Mouse (Mus musculus): Measurements from ENCODE around the gene Pax4.

Pax4 gene

DNA sequence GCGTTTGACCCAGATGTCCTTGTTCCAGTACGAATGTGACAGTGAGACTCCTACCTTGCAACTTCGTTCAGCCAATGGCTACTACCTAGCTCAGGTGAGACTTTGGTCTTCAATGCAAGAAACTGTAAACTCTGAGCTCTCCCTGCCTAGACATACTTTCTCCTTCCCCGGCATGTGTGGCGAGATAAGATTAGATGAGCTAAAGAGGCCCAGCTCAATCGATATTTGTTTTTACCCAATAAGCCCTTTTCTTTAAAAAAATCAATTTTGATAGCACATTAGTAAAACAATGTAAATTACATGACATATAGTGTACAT is 17.7 kb downstream of the Pax4 start:
- no peak for DNase-seq

DNA sequence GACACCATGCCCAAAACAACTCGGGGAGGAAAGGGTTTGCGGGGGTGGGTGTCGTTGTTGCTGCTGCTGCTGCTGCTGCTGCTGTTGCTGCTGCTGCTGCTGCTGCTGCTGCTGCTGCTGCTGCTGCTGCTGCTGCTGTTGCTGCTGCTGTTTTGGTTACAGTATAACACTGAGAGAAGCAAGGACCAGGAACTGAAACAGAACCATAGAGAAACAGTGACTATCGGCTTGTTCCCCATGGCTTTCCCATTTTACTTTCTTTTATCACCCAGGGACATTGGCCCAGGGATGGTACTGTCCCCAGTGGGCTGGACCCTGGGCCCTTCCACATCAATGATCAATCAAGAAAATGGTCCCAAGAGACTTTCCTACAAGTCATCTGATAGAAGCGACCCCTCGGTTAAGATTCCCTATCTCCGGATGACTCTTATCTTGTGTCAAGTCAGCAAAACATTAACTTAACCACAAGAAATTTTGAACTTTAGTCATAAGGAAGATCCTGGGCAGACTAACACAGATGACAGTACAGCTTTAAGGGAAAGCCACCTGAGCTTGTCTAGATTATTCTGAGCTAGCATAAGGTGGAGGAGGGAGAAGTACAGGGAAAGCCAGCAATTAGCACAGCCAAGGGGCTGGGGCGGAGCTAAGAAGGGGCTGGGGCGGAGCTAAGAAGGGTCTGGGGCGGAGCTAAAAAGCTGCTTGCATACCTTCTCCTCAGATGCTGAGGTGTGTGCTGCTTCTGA is 18.2 kb downstream of the Pax4 start:
- DNase-seq: no peak

GRCm38 (mm10) chr6:28429870-28430269 is 19.3 kb downstream of the Pax4 start:
- DNase-seq: no peak

GRCm38 (mm10) chr6:28428290-28428689 is 20.9 kb downstream of the Pax4 start, which contains the start of gene Gcc1:
TSS of gene Gcc1 (minus strand) at chr6:28428390.
- DNase-seq: no peak

DNA sequence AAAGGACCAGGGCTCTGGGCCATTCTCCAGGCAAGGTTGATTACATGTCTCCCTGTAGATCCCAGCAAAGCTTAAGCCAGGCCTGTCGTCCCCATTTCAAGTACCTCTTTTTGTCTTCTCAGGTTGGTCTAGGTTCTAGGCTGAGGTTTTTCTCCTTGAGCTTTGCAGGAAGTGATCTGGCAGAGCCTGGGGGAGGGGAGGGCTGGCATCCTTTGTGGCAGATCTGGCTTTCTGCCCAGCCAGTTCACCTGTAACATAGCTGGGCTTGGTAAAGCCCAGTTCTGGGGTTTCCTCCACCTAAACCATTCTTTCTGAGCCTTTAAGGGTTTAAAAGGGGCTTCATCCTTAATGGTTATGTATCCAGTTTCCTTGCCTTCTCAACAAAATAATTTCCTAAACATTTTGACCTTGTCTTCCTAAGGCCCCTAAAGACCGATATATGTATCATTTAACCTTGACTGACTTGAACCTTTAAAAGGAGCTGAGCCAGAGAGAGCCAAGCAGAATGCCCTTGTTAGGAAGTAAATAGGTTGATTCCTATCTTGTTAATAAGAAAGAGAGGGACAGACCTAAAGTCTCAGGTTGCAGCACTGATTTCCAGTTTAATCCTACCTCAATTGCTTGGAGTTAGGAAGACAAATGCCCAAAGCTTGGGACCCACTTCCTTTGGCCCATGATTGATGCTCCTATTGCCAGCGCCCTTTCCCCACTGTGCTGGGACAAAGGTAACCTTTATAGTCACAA is 21.9 kb downstream of the Pax4 start, which contains the start of gene Fscn3:
Fscn3 (plus strand) TSS at position 694 of the 744 bp plus-strand sequence.
- peak in 1 of 2 experiments; percentile 53 for DNase-seq

GRCm38 (mm10) chr6:28425019-28425418 is 24.1 kb downstream of the Pax4 start:
- DNase-seq: no peak

DNA sequence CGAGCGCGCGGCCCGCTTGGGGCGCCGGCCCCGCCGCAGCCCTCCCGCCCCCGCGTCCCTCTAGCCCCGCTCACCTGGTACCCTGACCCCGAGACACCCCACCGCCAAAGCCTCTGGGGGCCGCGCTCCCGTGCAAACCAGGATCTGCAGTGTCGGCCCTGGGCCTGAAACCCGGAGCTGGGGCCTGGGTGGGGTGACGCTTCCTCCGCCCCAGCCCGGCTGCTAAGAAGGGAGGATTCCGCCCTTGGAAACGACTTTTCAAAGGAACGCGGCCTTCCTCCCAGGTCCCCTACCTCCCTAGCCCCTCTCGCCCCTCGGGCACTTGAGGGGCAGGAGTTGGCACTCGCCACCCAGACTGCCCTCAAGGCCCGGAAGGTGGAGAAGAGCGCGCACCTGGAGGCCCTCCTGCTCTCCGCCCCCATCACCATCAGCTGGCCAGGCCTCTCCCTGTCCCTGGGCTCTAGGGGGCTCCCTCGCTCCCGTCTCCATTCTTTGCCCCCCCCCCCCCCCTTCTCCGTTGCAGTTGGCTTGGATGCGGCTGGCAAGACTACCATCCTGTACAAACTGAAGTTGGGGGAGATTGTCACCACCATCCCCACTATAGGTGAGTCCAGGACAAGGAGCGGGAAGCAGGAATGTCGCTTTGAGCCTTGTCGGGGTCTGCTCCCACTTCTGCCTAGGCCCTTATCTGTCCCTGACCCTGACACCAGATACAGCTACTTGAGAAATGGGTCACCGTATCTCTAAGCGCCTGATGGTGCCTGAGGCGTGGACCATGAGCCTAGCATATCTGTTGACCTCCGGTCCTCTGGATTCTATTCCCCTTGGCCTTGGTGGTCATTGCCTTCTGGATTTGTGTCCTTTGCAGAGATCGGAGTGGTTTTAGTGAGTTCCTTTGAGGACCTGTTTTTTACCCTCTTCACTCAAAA is 25.1 kb downstream of the Pax4 start:
- peak; percentile 62 to 76 for DNase-seq

DNA sequence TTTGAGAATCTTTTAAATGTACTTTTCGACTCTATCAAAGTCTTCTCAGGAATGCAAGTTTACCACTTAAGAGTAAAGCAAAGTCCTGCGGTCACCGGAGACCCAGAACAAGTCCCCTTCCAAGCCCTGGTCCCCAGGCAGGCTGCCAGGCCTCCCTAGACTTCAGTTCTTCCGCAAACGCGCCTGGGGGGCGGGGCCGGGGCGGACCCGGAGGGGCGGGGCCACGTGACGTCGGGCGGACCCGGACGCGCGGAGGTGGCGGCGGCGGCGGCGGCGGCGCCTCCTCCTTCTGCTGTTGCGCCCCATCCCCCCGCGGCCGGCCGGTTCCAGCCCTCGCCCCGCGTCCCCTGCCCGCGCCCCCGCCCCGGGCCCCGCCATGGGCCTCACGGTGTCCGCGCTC is 25.8 kb downstream of the Pax4 start, which contains the start of gene Arf5:
Arf5 (plus strand) TSS at position 248 of the 400 bp plus-strand sequence.
- peak; percentile 98 to 99 for DNase-seq

DNA sequence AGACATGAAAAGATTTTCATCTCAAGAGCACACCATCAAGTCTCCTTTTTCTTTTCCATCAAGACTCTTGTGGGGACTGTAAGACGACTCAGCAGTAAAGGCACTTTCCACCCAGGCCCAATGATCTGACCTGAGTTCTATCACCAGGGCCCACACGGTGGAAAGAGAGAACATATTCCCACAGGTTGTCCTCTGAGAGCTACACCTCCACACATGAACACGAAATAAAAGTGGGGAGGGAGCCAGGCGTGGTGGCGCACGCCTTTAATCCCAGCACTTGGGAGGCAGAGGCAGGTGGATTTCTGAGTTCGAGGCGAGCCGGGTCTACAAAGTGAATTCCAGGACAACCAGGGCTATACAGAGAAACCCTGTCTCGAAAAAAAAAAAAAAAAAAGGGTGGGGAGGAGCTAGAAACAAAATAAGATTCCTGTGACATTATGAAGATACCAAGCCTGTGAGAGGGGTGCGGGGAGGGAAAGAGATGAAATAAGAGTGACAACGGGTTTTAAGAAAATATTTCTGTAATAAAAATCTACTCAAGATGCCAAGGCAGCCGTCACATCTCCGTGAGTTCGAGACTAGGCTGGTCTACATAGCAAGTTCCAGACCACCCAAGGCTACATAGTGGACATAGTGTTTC is 26.4 kb downstream of the Pax4 start:
- DNase-seq: no peak

DNA sequence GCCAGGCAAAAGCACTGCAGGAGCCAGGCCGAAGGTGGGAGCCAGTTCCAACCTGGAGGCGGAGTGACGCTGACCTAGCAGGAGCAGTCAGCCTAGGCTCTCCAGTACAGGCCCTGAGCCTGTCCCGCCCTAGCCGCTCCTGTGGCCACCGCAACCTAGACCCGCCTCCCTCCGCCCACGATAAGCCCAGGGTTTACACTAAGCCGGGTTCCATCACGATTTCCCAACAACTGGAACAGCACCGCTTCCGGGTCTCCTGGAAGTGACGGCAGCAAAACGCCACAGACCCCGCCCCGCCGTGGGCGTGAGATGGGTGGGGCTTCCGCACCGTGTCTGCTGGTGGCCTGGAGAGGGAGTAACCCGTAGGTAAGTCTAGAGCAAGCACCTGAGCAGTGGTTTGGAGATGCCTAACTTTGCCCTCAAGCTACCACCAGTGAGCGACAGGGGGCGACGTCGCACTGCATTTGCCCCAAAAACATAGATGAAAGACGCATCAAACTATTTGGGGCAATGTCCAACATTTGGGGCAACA is 27.6 kb downstream of the Pax4 start:
- peak; percentile 96 to 97 for DNase-seq

- DNase-seq: peak in 1 of 2 experiments; percentile 25
These were observed 28.3 kb downstream of the Pax4 start for GRCm38 (mm10) chr6:28420865-28421264.

GRCm38 (mm10) chr6:28420361-28420760 is 28.8 kb downstream of the Pax4 start:
- no peak for DNase-seq

- DNase-seq: no peak
These were observed 29.5 kb downstream of the Pax4 start for GRCm38 (mm10) chr6:28419673-28420072.

GRCm38 (mm10) chr6:28418449-28418848 is 30.7 kb downstream of the Pax4 start:
- DNase-seq: peak; percentile 91 to 94

DNA sequence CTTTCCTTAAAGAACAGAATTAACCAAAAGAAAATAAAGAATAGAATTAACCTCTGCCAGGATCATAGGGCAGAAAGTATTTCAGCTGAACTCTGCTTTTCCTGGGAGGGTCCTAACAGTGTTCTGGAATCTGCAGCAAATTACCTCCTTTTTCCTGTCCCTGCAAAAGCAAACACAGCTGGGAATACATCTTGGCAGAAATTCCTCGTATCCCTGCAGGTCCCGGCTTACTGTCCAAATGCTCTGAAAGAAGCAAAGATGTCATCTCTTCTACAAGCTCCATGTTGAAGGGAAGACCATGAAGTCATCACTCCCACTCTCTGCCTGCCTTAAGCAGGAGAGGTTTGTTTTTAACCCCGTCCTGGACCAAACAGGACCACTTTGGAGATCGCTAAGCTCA is 32.2 kb downstream of the Pax4 start:
- no peak for DNase-seq

DNA sequence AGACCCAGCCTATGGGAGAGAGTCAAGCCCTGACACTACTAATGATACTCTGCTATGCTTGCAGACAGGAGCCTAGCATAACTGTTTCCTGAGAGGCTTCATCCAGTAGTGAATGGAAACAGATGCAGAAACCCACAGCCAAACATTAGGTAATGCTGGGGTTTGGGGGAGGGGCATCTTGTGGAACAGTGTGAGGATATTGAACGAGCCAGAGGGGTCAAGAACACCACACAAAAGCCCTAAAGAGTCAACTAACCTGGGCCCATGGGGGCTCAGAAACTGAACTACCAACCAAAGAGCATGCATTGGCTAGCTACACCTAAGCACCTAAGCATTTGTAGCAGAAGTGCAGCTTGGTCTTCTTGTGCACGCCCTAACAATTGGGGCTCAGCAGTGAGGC is 37.9 kb downstream of the Pax4 start:
- no peak for DNase-seq

- DNase-seq: peak in 1 of 2 experiments; percentile 45
These were observed 39.1 kb downstream of the Pax4 start for GRCm38 (mm10) chr6:28410053-28410452.

DNA sequence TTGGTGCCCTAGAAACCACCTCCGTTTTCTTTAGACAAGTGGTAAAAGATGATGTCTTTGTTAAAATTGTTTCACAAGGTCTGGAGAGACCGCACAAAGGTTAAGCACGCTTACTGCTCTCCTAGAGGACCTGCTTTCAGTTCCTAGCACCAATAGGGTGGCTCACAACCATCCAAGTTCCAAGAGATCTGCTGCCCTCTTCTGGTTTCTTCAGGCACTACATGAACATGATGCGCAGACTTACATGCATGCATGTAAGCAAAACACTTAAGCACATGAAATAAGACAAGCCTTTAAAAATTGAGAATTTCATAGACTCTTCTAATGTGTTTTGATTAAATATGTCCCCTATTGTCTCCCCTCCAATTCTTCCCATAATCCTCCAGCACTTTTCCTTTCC is 49.4 kb downstream of the Pax4 start:
- DNase-seq: no peak

- DNase-seq: no peak
These were observed 50.4 kb downstream of the Pax4 start for GRCm38 (mm10) chr6:28398726-28399125.

GRCm38 (mm10) chr6:28397681-28398203 is 51.4 kb downstream of the Pax4 start, which contains the start of gene Zfp800:
TSS of gene Zfp800 (minus strand) at chr6:28398005.
- DNase-seq: peak; percentile 33 to 48

DNA sequence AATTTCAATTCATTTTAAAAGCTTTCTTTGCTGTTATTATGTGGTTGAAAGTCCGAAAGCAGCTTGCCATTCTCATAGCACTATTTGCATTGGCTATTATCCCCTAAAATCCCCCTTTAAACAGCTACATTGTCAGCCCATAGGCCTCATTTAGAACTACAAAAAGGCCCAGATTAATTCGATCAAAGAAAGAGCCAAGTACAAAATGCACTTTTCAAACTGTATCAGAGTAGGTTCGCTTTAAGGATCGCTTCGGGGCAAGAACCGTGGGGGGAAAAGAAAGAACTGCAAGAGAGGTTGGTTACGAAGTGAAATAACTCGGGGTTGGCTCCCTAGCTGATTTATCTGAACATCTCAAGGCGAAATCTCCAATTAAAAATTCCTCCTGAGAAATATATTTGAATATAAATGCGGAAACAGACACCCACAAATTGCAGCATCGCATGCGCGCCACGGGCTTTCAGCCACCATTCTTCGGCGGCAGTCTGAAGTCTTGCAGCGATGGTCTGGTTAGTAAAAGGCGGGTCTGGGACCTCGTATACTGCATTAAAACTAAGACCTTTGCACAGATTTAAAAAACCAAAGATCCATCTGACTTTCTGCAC is 52.2 kb downstream of the Pax4 start:
- peak; percentile 38 to 39 for DNase-seq

All from kidney, postnatal 4 days (tissue).